Mouse (Mus musculus): ENCODE measurements at regions not wholly inside any gene's neighbourhood (a gene's known extent, or its start where the extent isn't known, plus 50 kb on each side); places are given as distances from the start of the nearest gene placed in this dataset.
"Not testable (repeated sequence)": the region's sequence is repeated elsewhere in the genome, so short reads cannot be mapped to it uniquely, and the experiment has no call there.

- Histone ChIP-seq H3K4me2 (no peak overlapping the region), H3K27me3 (no peaks in the 10 kb centered on the region), H3K4me3 (no peak overlapping the region), H3K27ac (replicated peaks) (no peak overlapping the region), H3K9ac (no peak overlapping the region), H3K9me3 (no peaks in the 10 kb centered on the region), H3K4me1 (replicated peaks) (peaks cover 4% of the 10 kb centered on the region), H3K36me3 (no peaks in the 10 kb centered on the region)
- ATAC-seq (ENCODE audit: low FRiP score, low read depth): no peak
- WGBS: 68% methylated on average over 14 of the region's 14 CpGs
Observed at GRCm38 (mm10) chr17:13474310-13475094, 120.1 kb downstream of the Tcp10c start.

- 19% methylated on average over 5 of the region's 5 CpGs for WGBS
- no peaks in the 10 kb centered on the region for H3K36me3 ChIP-seq
- H3K4me1 ChIP-seq (replicated peaks): peaks cover 11% of the 10 kb centered on the region
- H3K4me2 ChIP-seq: peak overlapping the region; percentile 10; the same call in 1 of the 2 replicates
- no peaks in the 10 kb centered on the region for H3K9me3 ChIP-seq
- ATAC-seq (ENCODE audit: low FRiP score, low read depth): peak; percentile 85
- H3K4me3 ChIP-seq: no peak overlapping the region
- peak overlapping the region; percentile 68 for H3K27ac ChIP-seq (replicated peaks)
- H3K9ac ChIP-seq: no peak overlapping the region
- H3K27me3 ChIP-seq: no peaks in the 10 kb centered on the region
Observed at GRCm38 (mm10) chr17:13478866-13479571, 124.6 kb downstream of the Tcp10c start.

- H3K4me3 ChIP-seq: no peak overlapping the region
- H3K4me2 ChIP-seq: peak overlapping the region; percentile 10; the same call in 1 of the 2 replicates
- 16% methylated on average over 12 of the region's 12 CpGs for WGBS
- peaks cover 11% of the 10 kb centered on the region for H3K4me1 ChIP-seq (replicated peaks)
- peak; percentile 73 for ATAC-seq (ENCODE audit: low FRiP score, low read depth)
- H3K9ac ChIP-seq: no peak overlapping the region
- H3K36me3 ChIP-seq: no peaks in the 10 kb centered on the region
- peak overlapping the region; percentile 68 for H3K27ac ChIP-seq (replicated peaks)
- no peaks in the 10 kb centered on the region for H3K9me3 ChIP-seq
- H3K27me3 ChIP-seq: no peaks in the 10 kb centered on the region
Observed at GRCm38 (mm10) chr17:13479572-13480063, 125.2 kb downstream of the Tcp10c start.

GRCm38 (mm10) chr17:13481445-13482085 is 127.2 kb downstream of the Tcp10c start:
- ATAC-seq (ENCODE audit: low FRiP score, low read depth): no peak
- Histone ChIP-seq H3K27me3 (no peaks in the 10 kb centered on the region), H3K4me1 (replicated peaks) (peaks cover 11% of the 10 kb centered on the region), H3K9me3 (no peaks in the 10 kb centered on the region), H3K9ac (no peak overlapping the region), H3K36me3 (no peaks in the 10 kb centered on the region), H3K27ac (replicated peaks) (no peak overlapping the region), H3K4me2 (no peak overlapping the region), H3K4me3 (no peak overlapping the region)
- WGBS: 69% methylated on average over 7 of the region's 7 CpGs

- 92% methylated on average over 3 of the region's 3 CpGs for WGBS
- Histone ChIP-seq H3K27me3 (no peaks in the 10 kb centered on the region), H3K9me3 (no peaks in the 10 kb centered on the region), H3K4me1 (replicated peaks) (peaks cover 11% of the 10 kb centered on the region), H3K4me3 (no peak overlapping the region), H3K27ac (replicated peaks) (no peak overlapping the region), H3K9ac (no peak overlapping the region), H3K4me2 (no peak overlapping the region), H3K36me3 (no peaks in the 10 kb centered on the region)
- no peak for ATAC-seq (ENCODE audit: low FRiP score, low read depth)
Observed at GRCm38 (mm10) chr17:13482136-13482535, 127.8 kb downstream of the Tcp10c start.

DNA sequence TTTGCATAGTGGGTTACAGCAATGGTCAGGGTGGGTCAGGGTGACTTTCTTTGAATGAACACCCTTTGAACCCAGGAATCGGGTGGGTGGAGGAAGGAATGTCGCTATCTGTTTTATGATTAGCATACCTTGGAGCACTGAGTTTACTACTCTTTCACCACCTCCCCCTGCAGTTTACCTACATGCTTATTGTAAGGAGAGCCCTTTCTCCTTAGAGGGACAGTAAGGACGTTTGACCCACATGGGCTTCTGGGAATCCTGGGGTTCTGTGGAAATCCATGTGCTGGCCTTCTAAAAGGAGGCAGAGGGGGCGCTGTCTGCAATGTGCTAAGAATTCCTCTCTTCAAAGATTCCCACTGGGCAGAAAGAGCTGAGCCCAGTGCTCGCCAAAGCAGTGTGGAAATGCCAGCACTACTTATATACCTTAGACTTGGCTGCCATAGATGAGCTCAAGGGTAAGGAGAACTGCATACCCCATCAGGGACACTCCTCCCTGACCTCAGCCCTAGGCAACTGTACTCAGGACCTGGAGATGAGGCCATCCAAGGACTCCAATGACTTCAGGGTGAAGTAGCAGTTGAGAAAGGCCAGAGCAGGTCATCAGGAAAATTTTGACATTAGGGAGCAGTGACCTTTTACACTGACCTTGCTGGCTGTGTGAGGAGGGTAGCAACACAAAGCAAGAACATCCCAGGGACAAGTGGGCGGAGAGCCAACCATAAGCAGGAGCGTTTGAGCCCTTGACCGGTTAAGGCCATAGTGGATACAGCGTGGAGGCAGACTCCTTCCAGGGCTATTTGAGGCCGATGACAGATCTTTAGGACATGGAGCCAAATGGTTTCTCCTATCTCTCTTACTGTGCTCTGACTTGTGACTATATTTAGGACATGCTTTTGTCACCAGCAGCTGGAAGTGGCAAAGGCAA is 133.2 kb downstream of the Tcp10c start:
- ATAC-seq (ENCODE audit: low FRiP score, low read depth): no peak
- H3K4me1 ChIP-seq (replicated peaks): no peaks in the 10 kb centered on the region
- no peaks in the 10 kb centered on the region for H3K9me3 ChIP-seq
- H3K27me3 ChIP-seq: no peaks in the 10 kb centered on the region
- no peaks in the 10 kb centered on the region for H3K36me3 ChIP-seq
- no peak overlapping the region for H3K9ac ChIP-seq
- H3K4me2 ChIP-seq: no peak overlapping the region
- 83% methylated on average over 10 of the region's 10 CpGs for WGBS
- H3K4me3 ChIP-seq: no peak overlapping the region
- no peak overlapping the region for H3K27ac ChIP-seq (replicated peaks)

GRCm38 (mm10) chr17:13488608-13489324 is 134.4 kb downstream of the Tcp10c start:
- Histone ChIP-seq H3K36me3 (no peaks in the 10 kb centered on the region), H3K27me3 (no peaks in the 10 kb centered on the region), H3K4me1 (replicated peaks) (no peaks in the 10 kb centered on the region), H3K9me3 (no peaks in the 10 kb centered on the region), H3K9ac (no peak overlapping the region), H3K27ac (replicated peaks) (no peak overlapping the region), H3K4me2 (no peak overlapping the region), H3K4me3 (no peak overlapping the region)
- ATAC-seq (ENCODE audit: low FRiP score, low read depth): no peak
- WGBS: 91% methylated on average over 9 of the region's 9 CpGs

DNA sequence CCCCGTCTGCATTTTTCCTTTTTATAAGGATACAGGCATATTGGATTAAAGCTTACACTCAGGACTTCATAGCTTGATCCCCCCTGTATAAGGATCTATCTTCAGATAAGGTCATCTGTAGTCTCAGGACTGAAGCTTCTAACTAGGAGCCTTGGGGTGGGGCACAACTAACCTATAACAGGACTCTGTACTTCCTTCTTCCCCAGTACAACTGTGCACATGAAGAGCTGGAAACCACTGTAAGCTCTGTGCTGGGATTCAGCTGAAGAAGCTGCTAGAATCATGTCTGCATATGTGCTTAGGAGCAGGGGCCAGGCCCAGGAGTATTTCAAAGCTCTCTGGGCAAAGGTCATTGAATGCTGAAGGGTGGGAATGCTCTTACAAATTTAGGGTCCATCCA is 137.9 kb downstream of the Tcp10c start:
- not testable (repeated sequence) for H3K4me3 ChIP-seq; H3K9me3 ChIP-seq; H3K36me3 ChIP-seq; H3K27ac ChIP-seq (replicated peaks); H3K4me2 ChIP-seq; H3K9ac ChIP-seq; H3K4me1 ChIP-seq (replicated peaks); ATAC-seq (ENCODE audit: low FRiP score, low read depth); H3K27me3 ChIP-seq
- 100% methylated on average over 1 of the region's 1 CpGs for WGBS

GRCm38 (mm10) chr17:13492649-13493277 is 138.4 kb downstream of the Tcp10c start:
- ATAC-seq (ENCODE audit: low FRiP score, low read depth); H3K4me3 ChIP-seq; H3K9me3 ChIP-seq; H3K4me1 ChIP-seq (replicated peaks); H3K9ac ChIP-seq; H3K27ac ChIP-seq (replicated peaks); H3K36me3 ChIP-seq; H3K27me3 ChIP-seq; H3K4me2 ChIP-seq: not testable (repeated sequence)
- 38% methylated on average over 4 of the region's 7 CpGs for WGBS

DNA sequence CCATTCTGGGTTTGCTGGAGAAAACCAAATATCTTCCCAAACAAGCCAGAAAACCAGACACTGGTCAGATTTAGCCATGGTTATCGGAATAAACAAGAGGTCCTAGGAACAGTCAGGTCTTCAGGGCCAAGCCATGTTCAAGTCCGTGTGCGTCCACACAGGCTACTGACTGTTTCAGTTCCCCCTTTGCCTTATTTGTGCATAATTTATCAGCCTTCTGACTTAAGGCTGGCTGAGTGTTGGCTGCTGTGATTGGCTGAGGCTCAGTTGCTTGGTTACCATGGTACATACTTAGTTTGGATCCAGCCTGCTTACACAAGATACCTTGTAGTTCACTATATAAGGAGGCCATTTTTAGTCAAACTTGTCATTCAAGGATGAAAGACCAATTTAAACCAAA is 139.5 kb downstream of the Tcp10c start:
- H3K4me2 ChIP-seq; H3K9me3 ChIP-seq; H3K9ac ChIP-seq; ATAC-seq (ENCODE audit: low FRiP score, low read depth); H3K27me3 ChIP-seq; H3K36me3 ChIP-seq; H3K4me1 ChIP-seq (replicated peaks); H3K27ac ChIP-seq (replicated peaks); H3K4me3 ChIP-seq: not testable (repeated sequence)
- WGBS: 86% methylated on average over 3 of the region's 3 CpGs

GRCm38 (mm10) chr17:13494475-13494874 is 140.1 kb downstream of the Tcp10c start:
- no CpG with 5 or more reads among the region's 1 CpGs for WGBS
- H3K9ac ChIP-seq; H3K4me2 ChIP-seq; H3K4me3 ChIP-seq; H3K27ac ChIP-seq (replicated peaks); H3K9me3 ChIP-seq; H3K36me3 ChIP-seq; ATAC-seq (ENCODE audit: low FRiP score, low read depth); H3K4me1 ChIP-seq (replicated peaks); H3K27me3 ChIP-seq: not testable (repeated sequence)

Measured in hindbrain, embryonic 15.5 days (tissue).